Mouse (Mus musculus): ENCODE data around the gene Insig2.

- TF ChIP-seq EP300 (IDR thresholded peaks at IDR 0.05; ENCODE audit: insufficient read depth, low read depth, low read length): no peak
- TF ChIP-seq POLR2A (IDR thresholded peaks at IDR 0.05; ENCODE audit: insufficient read depth, low read length): no peak
Observed at GRCm38 (mm10) chr1:121348875-121349847, 16.8 kb upstream of the Insig2 start.

All from ES-Bruce4 (cell line).